Mouse (Mus musculus) forebrain, embryonic 11.5 days (tissue): Measurements from ENCODE around the gene Abca2. TPM values are rescaled to one million over a fixed set of nuclear protein-coding genes. Genes with fewer than 3 reads are reported as not detected.
A peak's percentile ranks its signal among the peaks of the same experiment; 100 is the strongest.
"Not testable (repeated sequence)": the region's sequence is repeated elsewhere in the genome, so short reads cannot be mapped to it uniquely, and the experiment has no call there.

Experiments used
- ATAC-seq: fragments of 200-750 bp; cut with Nextera tagmentation; replicated peaks from 2 replicates; pipeline ENCODE4 v1.8.0; 2017; ENCODE audit warnings: moderate TSS enrichment; ENCODE audit not compliant: low FRiP score
- DNase-seq: peaks from one replicate; pipeline ENCODE4 v3.0.0-alpha.2; 2017; ENCODE audit warnings: low spot score
- H3K27ac ChIP-seq: fragments of 300-500 bp; sonication (generic); 2 replicates; pipeline ENCODE4 v1.5.1; 2014; ENCODE audit warnings: low read depth, low read length
- H3K27me3 ChIP-seq: fragments of 300-500 bp; sonication (generic); 2 replicates; pipeline ENCODE4 v1.6.1; 2014; ENCODE audit warnings: mild to moderate bottlenecking, low read length, mixed read lengths; ENCODE audit not compliant: control insufficient read depth, insufficient read depth
- H3K36me3 ChIP-seq: fragments of 300-500 bp; sonication (generic); 2 replicates; pipeline ENCODE4 v1.6.1; 2014; ENCODE audit warnings: mild to moderate bottlenecking, low read length, moderate library complexity, mixed read lengths; ENCODE audit not compliant: control insufficient read depth, insufficient read depth
- H3K4me1 ChIP-seq: fragments of 300-500 bp; sonication (generic); replicated peaks from 2 replicates; pipeline ENCODE4 v1.6.1; 2014; ENCODE audit warnings: low read length, mixed read lengths; ENCODE audit not compliant: control insufficient read depth, insufficient read depth
- H3K4me2 ChIP-seq: fragments of 300-500 bp; sonication (generic); 2 replicates; pipeline ENCODE4 v1.6.1; 2014; ENCODE audit warnings: low read depth, mild to moderate bottlenecking, low read length, moderate library complexity, mixed read lengths; ENCODE audit not compliant: severe bottlenecking
- H3K4me3 ChIP-seq: fragments of 300-500 bp; sonication (generic); 2 replicates; pipeline ENCODE4 v1.5.1; 2014; ENCODE audit warnings: low read depth, low read length
- H3K9ac ChIP-seq: fragments of 300-500 bp; sonication (generic); 2 replicates; pipeline ENCODE4 v1.6.1; 2014; ENCODE audit warnings: low read length
- H3K9me3 ChIP-seq: fragments of 300-500 bp; sonication (generic); 2 replicates; pipeline ENCODE4 v1.6.1; 2016; ENCODE audit warnings: low read length, mixed read lengths; ENCODE audit not compliant: control insufficient read depth
- WGBS: fragments of 180-500 bp; shearing (Covaris S2); extraction: QIAGEN DNeasy Blood & Tissue Kit; methylation state at CpG from one replicate; pipeline ENCODE4 v1.1.7; 2014; 5-methylcytosine and 5-hydroxymethylcytosine counted together
- polyA plus RNA-seq: library from polyadenylated mRNA; unstranded; fragments of >200 nt; fragmentation: Nextera tagmentation; extraction: Ambion mirVana; gene quantifications from 2 replicates; pipeline ENCODE4 v1.2.1, GENCODE M21; 2014

Abca2 gene
- polyA plus RNA-seq, 1 experiment from 2014 or later: 9.9 TPM

DNA sequence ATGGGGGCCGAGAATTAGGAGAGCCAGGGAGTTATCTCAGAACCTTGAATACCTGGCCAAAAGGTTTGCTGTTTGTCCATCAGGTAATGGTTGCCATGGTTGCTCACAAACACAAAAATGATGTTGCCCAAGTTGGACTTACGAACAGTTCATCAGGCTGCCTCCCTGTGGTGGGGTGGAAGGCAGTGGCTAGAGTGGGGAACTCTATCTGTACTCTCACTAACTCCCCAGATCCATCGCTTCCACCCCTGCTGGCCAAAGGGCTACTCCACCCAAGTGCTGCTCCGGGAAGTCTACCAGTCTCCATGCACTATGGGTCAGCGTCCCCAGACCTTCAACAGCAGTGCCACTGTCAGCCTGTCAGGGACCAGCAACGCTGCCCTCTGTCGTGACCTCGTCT is 29.5 kb upstream of the Abca2 start, which contains the start of gene Npdc1:
Gene Npdc1 (plus strand): TSS at position 301 of the 400 bp plus-strand sequence.
- Histone ChIP-seq H3K9me3 (no peaks in the 10 kb centered on the region), H3K9ac (no peak within 1 kb of the TSS), H3K27ac (no peak within 1 kb of the TSS), H3K27me3 (peaks cover 41% of the 10 kb centered on the region), H3K4me3 (no peak within 1 kb of the TSS), H3K4me2 (no peak within 1 kb of the TSS), H3K4me1 (peaks cover 6% of the 10 kb centered on the region), H3K36me3 (no peaks in the 10 kb centered on the region)
- 64% methylated on average over 8 of the region's 8 CpGs for WGBS
- ATAC-seq (no peak), DNase-seq (no peak)

DNA sequence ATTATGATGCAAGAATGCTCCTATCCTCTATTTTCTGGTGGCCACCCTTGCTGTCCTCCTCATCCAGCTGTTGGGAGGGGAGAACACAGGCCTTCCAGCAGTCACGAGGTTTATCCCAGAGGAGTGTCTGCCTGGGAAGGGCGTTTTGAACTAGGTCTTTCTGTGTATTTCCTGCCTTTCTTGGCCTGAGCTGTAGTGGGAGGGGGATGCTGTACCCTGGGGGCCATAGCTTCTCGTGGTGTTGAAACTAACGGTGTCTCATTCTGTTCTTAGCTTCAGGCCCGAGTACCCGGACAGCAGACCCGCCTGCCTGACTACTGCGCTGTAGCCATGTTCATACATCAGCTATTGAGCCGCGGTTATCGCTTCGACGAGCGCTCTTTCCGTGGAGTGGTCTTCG is 28.2 kb upstream of the Abca2 start:
- Histone ChIP-seq H3K4me2 (peak overlapping the region; percentile 34; the same call in 1 of the 2 replicates), H3K9ac (no peak overlapping the region), H3K27me3 (peaks cover 35% of the 10 kb centered on the region), H3K4me3 (no peak overlapping the region), H3K4me1 (peaks cover 6% of the 10 kb centered on the region), H3K36me3 (no peaks in the 10 kb centered on the region), H3K27ac (no peak overlapping the region), H3K9me3 (no peaks in the 10 kb centered on the region)
- ATAC-seq: no peak
- no peak for DNase-seq
- WGBS: 22% methylated on average over 16 of the region's 16 CpGs

DNA sequence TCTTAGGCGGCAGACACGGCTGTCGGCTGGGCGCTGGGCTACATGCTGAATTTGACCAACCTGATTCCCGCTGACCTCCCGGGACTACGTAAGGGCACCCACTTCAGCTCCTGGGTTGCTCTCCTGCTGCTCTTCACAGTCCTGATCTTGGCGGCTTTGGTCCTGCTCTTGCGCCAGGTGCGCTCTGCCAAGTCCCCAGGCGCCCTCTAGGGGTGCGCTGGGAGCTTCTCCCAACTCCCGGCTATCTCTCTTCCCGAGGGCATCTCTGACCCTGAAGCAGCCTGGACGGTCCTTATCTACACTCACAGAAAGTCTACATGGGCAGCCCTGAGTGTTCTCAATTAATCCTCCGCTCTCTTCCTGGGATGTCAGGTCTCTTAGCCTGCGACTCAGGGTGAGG is 27.7 kb upstream of the Abca2 start:
- H3K27me3 ChIP-seq: peaks cover 30% of the 10 kb centered on the region
- H3K4me1 ChIP-seq: peaks cover 4% of the 10 kb centered on the region
- ATAC-seq (no peak), DNase-seq (no peak)
- no peaks in the 10 kb centered on the region for H3K36me3 ChIP-seq
- no peak overlapping the region for H3K4me3 ChIP-seq
- peak overlapping the region; percentile 34; the same call in 1 of the 2 replicates for H3K4me2 ChIP-seq
- no peaks in the 10 kb centered on the region for H3K9me3 ChIP-seq
- 4% methylated on average over 17 of the region's 17 CpGs for WGBS
- no peak overlapping the region; the same call in 1 of the 2 replicates for H3K9ac ChIP-seq
- H3K27ac ChIP-seq: no peak overlapping the region

DNA sequence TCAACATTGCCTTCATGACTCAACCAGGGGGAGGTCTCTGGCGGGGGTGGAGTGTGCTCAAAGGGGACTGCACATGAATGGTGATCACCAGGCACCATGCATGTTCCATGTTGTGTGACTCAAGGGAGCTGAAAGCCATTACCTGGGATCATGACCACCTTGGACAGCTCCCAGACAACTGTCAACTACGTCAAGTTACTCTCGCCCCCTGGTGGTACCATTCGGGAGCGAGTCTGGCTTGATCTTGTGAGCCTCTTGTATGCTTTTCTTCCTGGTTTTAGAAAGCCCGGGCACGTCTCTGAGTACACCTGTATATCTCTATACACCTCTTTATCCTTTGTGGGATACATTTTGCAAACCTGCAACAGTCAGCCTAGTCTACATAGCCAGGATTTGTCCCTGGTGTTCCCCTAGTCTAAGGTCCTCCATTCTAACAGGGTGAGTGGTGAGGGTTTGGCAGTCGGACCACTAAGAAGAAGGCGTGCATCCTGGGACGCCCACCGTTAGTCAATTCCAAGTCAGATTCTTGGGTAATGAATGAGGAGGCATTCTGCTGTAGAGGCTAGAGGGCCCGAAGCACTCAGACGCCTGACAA is 26.0 kb upstream of the Abca2 start:
- WGBS: 0% methylated on average over 13 of the region's 13 CpGs
- H3K36me3 ChIP-seq: no peaks in the 10 kb centered on the region
- DNase-seq (peak; percentile 90), ATAC-seq (peak; percentile 61)
- no peaks in the 10 kb centered on the region for H3K4me1 ChIP-seq
- no peak overlapping the region for H3K27ac ChIP-seq
- peak overlapping the region; percentile 85 for H3K4me3 ChIP-seq
- peak overlapping the region; percentile 80 for H3K4me2 ChIP-seq
- H3K9ac ChIP-seq: peak overlapping the region; percentile 92
- H3K9me3 ChIP-seq: no peaks in the 10 kb centered on the region
- H3K27me3 ChIP-seq: peaks cover 13% of the 10 kb centered on the region

DNA sequence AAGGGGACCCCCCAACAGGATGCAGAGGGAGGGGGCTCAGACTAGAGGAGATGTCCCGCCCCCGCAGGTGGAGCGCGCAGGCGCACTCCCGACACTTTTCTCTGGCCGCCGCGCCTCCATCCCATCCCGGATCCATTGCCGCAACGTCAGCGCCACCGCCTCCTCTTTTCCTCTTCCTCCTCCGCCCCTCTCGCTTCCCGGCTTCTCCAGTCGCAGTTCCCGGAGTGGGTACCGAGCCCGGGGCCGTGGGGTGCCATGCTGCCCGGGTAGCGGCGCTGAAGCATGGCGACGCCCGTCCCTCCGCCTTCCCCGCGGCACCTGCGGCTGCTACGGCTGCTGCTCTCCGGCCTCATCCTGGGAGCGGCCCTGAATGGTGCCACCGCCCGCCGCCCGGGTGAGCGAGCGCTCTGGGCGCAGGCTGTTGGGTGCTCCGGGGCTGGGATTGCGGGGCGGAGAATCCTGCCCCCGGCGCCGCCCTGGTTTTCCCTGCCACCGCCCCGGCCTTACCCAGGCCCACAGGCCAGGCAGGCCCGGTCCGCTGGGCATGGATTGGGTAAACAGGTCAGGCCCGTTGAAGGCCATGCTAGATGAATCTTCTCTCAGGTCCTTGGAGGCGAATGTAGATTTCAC is 25.4 kb upstream of the Abca2 start:
- Histone ChIP-seq H3K4me3 (peak overlapping the region; percentile 85), H3K4me1 (no peaks in the 10 kb centered on the region), H3K4me2 (peak overlapping the region; percentile 80), H3K27me3 (peaks cover 13% of the 10 kb centered on the region), H3K9ac (peak overlapping the region; percentile 92), H3K36me3 (no peaks in the 10 kb centered on the region), H3K27ac (no peak overlapping the region; the same call in 1 of the 2 replicates), H3K9me3 (no peaks in the 10 kb centered on the region)
- 1% methylated on average over 53 of the region's 54 CpGs for WGBS
- ATAC-seq (peak; percentile 83), DNase-seq (peak; percentile 86)

DNA sequence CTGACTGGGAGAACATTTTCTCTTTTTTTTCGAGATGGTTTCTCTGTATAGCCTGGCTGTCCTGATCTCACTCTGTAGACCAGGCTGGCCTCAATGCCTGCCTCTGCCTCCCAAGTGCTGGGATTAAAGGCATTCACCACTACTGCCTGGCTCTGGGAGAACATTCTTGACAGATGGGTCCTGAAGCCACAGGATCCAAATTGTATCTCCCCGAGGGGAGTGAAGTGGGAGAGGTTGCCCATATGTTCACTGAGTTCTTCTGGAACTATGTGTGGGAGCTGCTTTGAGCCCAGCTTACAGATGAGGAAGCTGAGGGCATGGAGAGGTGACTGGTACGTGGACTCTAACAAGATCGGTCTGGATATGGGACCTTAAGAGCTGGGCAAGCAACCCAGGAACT is 24.5 kb upstream of the Abca2 start:
- H3K4me1 ChIP-seq: no peaks in the 10 kb centered on the region
- H3K9ac ChIP-seq: no peak overlapping the region
- H3K27ac ChIP-seq: no peak overlapping the region
- peak overlapping the region; percentile 85 for H3K4me3 ChIP-seq
- peaks cover 2% of the 10 kb centered on the region for H3K36me3 ChIP-seq
- no peak for DNase-seq
- 93% methylated on average over 4 of the region's 4 CpGs for WGBS
- H3K9me3 ChIP-seq: no peaks in the 10 kb centered on the region
- no peak for ATAC-seq
- H3K4me2 ChIP-seq: peak overlapping the region; percentile 80
- peaks cover 13% of the 10 kb centered on the region for H3K27me3 ChIP-seq

DNA sequence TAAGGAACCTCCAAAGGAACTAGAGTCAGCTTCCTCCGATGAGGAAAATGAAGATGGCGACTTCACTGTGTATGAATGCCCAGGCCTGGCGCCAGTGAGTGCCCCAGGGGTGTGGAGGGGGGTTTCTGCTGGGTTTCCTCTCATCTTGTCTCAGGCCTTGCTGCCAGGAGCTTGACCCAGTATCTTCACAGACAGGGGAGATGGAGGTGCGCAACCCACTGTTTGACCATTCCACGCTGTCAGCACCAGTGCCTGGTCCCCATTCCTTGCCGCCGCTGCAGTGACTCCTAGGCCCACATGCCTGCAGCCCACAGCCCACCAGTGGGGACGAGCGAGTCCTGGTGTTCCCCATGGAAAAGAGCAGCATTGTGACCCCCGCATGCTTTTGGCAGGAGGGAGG is 19.6 kb upstream of the Abca2 start:
- Histone ChIP-seq H3K36me3 (peaks cover 2% of the 10 kb centered on the region), H3K4me3 (no peak overlapping the region), H3K4me2 (no peak overlapping the region), H3K9me3 (no peaks in the 10 kb centered on the region), H3K4me1 (no peaks in the 10 kb centered on the region), H3K9ac (no peak overlapping the region), H3K27me3 (no peaks in the 10 kb centered on the region), H3K27ac (no peak overlapping the region)
- DNase-seq: no peak
- ATAC-seq: no peak
- WGBS: 88% methylated on average over 10 of the region's 10 CpGs

DNA sequence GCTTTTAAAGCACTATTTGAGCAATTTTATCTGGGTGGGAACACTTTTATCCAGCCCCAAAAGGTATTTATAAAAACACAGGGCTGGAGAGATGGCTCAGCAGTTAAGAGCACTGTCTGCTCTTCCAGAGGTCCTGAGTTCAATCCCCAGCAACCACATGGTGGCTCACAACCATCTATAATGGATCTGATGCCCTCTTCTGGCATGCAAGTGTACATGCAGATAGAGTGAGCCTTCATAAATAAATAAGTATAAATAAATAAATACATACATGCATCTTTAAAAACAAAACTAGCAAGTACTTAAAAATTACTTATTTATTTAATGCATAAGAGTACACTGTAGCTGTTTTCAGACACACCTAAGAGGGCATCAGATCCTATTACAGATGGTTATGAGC is 15.1 kb upstream of the Abca2 start:
- ATAC-seq, H3K9ac ChIP-seq, H3K36me3 ChIP-seq, H3K9me3 ChIP-seq, DNase-seq, H3K4me2 ChIP-seq, H3K4me1 ChIP-seq, H3K27me3 ChIP-seq, H3K27ac ChIP-seq, H3K4me3 ChIP-seq: not testable (repeated sequence)

DNA sequence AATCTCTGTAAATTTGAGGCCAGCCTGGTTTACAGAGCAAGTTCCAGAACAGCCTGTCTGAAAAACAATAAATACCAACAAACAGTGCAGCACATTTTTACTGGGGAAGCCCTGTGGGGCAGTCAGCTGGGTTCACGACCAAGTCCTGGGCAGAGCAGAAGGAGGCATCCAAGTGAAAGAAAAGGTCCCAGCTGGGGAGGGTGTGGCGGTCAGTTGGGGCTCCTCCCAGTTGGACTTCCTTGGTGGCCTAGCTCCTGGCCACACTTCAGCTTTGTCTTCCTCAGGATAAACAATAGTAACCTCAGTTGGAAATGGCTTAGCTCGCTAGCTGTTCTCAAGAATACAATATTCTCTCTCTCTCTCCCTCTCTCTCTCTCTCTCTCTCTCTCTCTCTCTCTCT is 11.1 kb upstream of the Abca2 start:
- no peak for DNase-seq
- Histone ChIP-seq H3K4me2 (no peak overlapping the region), H3K36me3 (no peaks in the 10 kb centered on the region), H3K4me1 (no peaks in the 10 kb centered on the region), H3K27ac (no peak overlapping the region), H3K27me3 (no peaks in the 10 kb centered on the region), H3K4me3 (no peak overlapping the region), H3K9ac (no peak overlapping the region), H3K9me3 (no peaks in the 10 kb centered on the region)
- WGBS: 9% methylated on average over 3 of the region's 3 CpGs
- no peak for ATAC-seq
